Mouse (Mus musculus) MEL (cell line): ENCODE measurements around the gene 1700021F05Rik.

ENCODE experiments used
- MAX ChIP-seq: IDR thresholded peaks from 2 replicates; pipeline ENCODE4 v1.6.1; 2011; ENCODE audit warnings: low read length, improper control_type of control experiment
- UBTF ChIP-seq: IDR thresholded peaks from 2 replicates; pipeline ENCODE4 v1.6.1; 2012; ENCODE audit warnings: low read depth, mild to moderate bottlenecking, inconsistent platforms, low read length, improper control_type of control experiment, moderate library complexity, borderline replicate concordance; ENCODE audit not compliant: insufficient read depth
- ZC3H11A ChIP-seq: IDR thresholded peaks from 2 replicates; pipeline ENCODE4 v1.6.1; 2012; ENCODE audit warnings: low read depth, mild to moderate bottlenecking, inconsistent platforms, low read length, improper control_type of control experiment

GRCm38 (mm10) chr10:43538831-43539230, 2.0 kb downstream of the 1700021F05Rik start:
- TF ChIP-seq MAX = no peak
- TF ChIP-seq UBTF = no peak
- TF ChIP-seq ZC3H11A = no peak
